In the genomic region with DNA sequence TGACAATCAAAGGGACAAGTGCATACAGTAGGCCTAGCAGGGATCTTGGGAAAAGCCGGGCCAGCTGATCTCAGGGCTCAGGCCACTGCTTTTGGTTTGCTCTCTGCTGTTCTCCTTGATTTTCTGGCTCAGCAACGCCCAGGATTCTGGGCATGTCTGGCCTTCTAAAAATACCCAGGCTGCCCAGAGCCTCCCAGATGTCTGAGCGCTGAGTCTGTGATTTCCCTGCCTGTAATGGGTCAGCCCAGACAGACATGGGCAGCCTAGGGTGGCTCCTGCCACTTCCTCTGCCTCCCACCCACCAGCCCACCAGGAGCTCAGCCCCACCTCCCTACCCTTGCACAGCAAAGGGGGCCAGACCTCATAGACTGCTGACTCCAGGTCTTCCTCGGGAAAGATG, we compare ENCODE assay signal across 11 mouse cellular contexts. TPM values are rescaled to one million over a fixed set of nuclear protein-coding genes. Genes with fewer than 3 reads are reported as not detected.
A peak's percentile ranks its signal among the peaks of the same experiment; 100 is the strongest.
DNase-seq lines count a peak whose midpoint lies in the region; ATAC-seq and TF ChIP-seq lines count a peak whose summit lies in the region.
"Had no signal": no experiment of that assay in that cellular context is flagged by ENCODE, and none has a peak within 500 bp of the region (broad histone marks: within the 10 kb centered on the region; RNA-seq: fewer than 3 reads in every experiment).

No protein-coding gene starts in this region.

- peaks cover 10% of the 10 kb centered on the region; the same call in 1 of the 2 replicates for H3K4me1 ChIP-seq in kidney, embryonic 15.5 days
- peaks cover 45% of the 10 kb centered on the region for H3K4me1 ChIP-seq in bone marrow macrophage, adult 2 months (ENCODE audit: control insufficient read depth, insufficient read depth, low read length)
- H3K4me1 ChIP-seq in heart, adult 2 months (ENCODE audit: control insufficient read depth, insufficient read depth, low read length), result peaks cover 19% of the 10 kb centered on the region
- H3K4me1 ChIP-seq in lung, embryonic 16.5 days (replicated peaks; ENCODE audit: control insufficient read depth, insufficient read depth, low read length), result peaks cover 3% of the 10 kb centered on the region
- H3K4me1 ChIP-seq in intestine, embryonic 15.5 days (replicated peaks), result 0 out of 2 replicates have a peak, but pooled peaks cover 21% of the 10 kb centered on the region
- H3K4me1 ChIP-seq in forebrain, postnatal 0 days (ENCODE audit: insufficient read depth), result no peaks in the 10 kb centered on the region
- H3K4me1 ChIP-seq: forebrain, embryonic 12.5 days had no signal

- H3K4me2 ChIP-seq in kidney, embryonic 15.5 days, result no peak overlapping the region
- no peak overlapping the region for H3K4me2 ChIP-seq in lung, embryonic 16.5 days (ENCODE audit: low read depth, low read length)
- no peak overlapping the region for H3K4me2 ChIP-seq in intestine, embryonic 15.5 days (replicated peaks)
- no peak overlapping the region for H3K4me2 ChIP-seq in forebrain, postnatal 0 days (ENCODE audit: low read depth)
- H3K4me2 ChIP-seq: forebrain, embryonic 12.5 days had no signal

- H3K4me3 ChIP-seq in kidney, embryonic 15.5 days (replicated peaks), result no peak overlapping the region
- no peak overlapping the region for H3K4me3 ChIP-seq in bone marrow macrophage, adult 2 months (ENCODE audit: insufficient read depth, low read length)
- H3K4me3 ChIP-seq in heart, adult 2 months, result no peak overlapping the region
- no peak overlapping the region for H3K4me3 ChIP-seq in lung, embryonic 16.5 days (ENCODE audit: low read length)
- H3K4me3 ChIP-seq in intestine, embryonic 15.5 days (replicated peaks), result no peak overlapping the region
- no peak overlapping the region for H3K4me3 ChIP-seq in forebrain, postnatal 0 days (ENCODE audit: low read depth, low read length)
- H3K4me3 ChIP-seq: forebrain, embryonic 12.5 days had no signal

- H3K9ac ChIP-seq in kidney, embryonic 15.5 days, result no peak overlapping the region
- H3K9ac ChIP-seq in heart, adult 2 months (ENCODE audit: low read depth, low read length), result no peak overlapping the region
- no peak overlapping the region for H3K9ac ChIP-seq in lung, embryonic 16.5 days (ENCODE audit: low read length)
- no peak overlapping the region for H3K9ac ChIP-seq in intestine, embryonic 15.5 days
- H3K9ac ChIP-seq in forebrain, postnatal 0 days, result no peak overlapping the region
- H3K9ac ChIP-seq: forebrain, embryonic 12.5 days had no signal

- 78% methylated on average over 4 of the region's 4 CpGs for WGBS in kidney, embryonic 15.5 days
- WGBS in heart, adult 2 months, result 29% methylated on average over 4 of the region's 4 CpGs
- 54% methylated on average over 4 of the region's 4 CpGs for whole genome bisulfite sequencing in lung, embryonic 16.5 days
- WGBS in intestine, embryonic 15.5 days, result 68% methylated on average over 4 of the region's 4 CpGs
- WGBS in forebrain, postnatal 0 days, result 76% methylated on average over 4 of the region's 4 CpGs

- no peaks in the 10 kb centered on the region for H3K36me3 ChIP-seq in kidney, embryonic 15.5 days
- peaks cover 11% of the 10 kb centered on the region for H3K36me3 ChIP-seq in heart, adult 2 months (ENCODE audit: control insufficient read depth, insufficient read depth, low read length)
- no peaks in the 10 kb centered on the region for H3K36me3 ChIP-seq in lung, embryonic 16.5 days (ENCODE audit: control insufficient read depth, insufficient read depth, low read length)
- no peaks in the 10 kb centered on the region for H3K36me3 ChIP-seq in intestine, embryonic 15.5 days
- H3K36me3 ChIP-seq in forebrain, postnatal 0 days (ENCODE audit: insufficient read depth), result no peaks in the 10 kb centered on the region
- H3K36me3 ChIP-seq: forebrain, embryonic 12.5 days had no signal

- DNase-seq in kidney, adult 11 months, result no peak
- peak; percentile 51 to 77 for DNase-seq in heart, adult 2 months
- DNase-seq in forebrain, postnatal 0 days, result no peak
- no peak for DNase-seq in urinary bladder, postnatal 4 days (ENCODE audit: low spot score in 2 of 2)
- DNase-seq: cerebellum, postnatal 10 days; thymus, adult 18-20 months had no signal

- intact Hi-C loops in heart, adult 2 months (cut with DNase I), result loop anchor here (2.0 kb wide), 1 partner anchor 20 kb away; no protein-coding TSS in a partner anchor

- ATAC-seq in kidney, embryonic 15.5 days (replicated peaks; ENCODE audit: low FRiP score), result no peak
- 0 out of 2 replicates have a peak, but pooled peaks have one; percentile 43 for ATAC-seq in lung, embryonic 16.5 days (ENCODE audit: low read depth)
- no peak for ATAC-seq in intestine, embryonic 15.5 days
- ATAC-seq in forebrain, postnatal 0 days, result no peak

- H3K9me3 ChIP-seq in kidney, embryonic 15.5 days (replicated peaks), result no peaks in the 10 kb centered on the region
- H3K9me3 ChIP-seq in lung, embryonic 16.5 days (ENCODE audit: control insufficient read depth, low read length), result no peaks in the 10 kb centered on the region
- H3K9me3 ChIP-seq in intestine, embryonic 15.5 days, result no peaks in the 10 kb centered on the region
- no peaks in the 10 kb centered on the region for H3K9me3 ChIP-seq in forebrain, postnatal 0 days (ENCODE audit: low read length)
- H3K9me3 ChIP-seq: forebrain, embryonic 12.5 days had no signal

- TF ChIP-seq CTCF in bone marrow macrophage, adult 2 months (IDR thresholded peaks at IDR 0.05; ENCODE audit: low read depth, low read length), result no peak
- TF ChIP-seq CTCF in heart, adult 2 months (IDR thresholded peaks at IDR 0.05), result no peak
- TF ChIP-seq CTCF in forebrain, postnatal 0 days (IDR thresholded peaks at IDR 0.05; ENCODE audit: low read depth), result no peak

- H3K79me2 ChIP-seq in heart, adult 2 months (replicated peaks; ENCODE audit: control insufficient read depth, insufficient read depth, low read length), result no peaks in the 10 kb centered on the region

- H3K27ac ChIP-seq in kidney, embryonic 15.5 days, result 0 out of 2 replicates have a peak overlapping the region, but pooled peaks have one; percentile 45
- peak overlapping the region; percentile 54 for H3K27ac ChIP-seq in bone marrow macrophage, adult 2 months (ENCODE audit: insufficient read depth, low read depth, low read length)
- peak overlapping the region; percentile 72 for H3K27ac ChIP-seq in heart, adult 2 months
- peak overlapping the region; percentile 86 for H3K27ac ChIP-seq in lung, embryonic 16.5 days (ENCODE audit: low read length)
- no peak overlapping the region for H3K27ac ChIP-seq in intestine, embryonic 15.5 days
- no peak overlapping the region for H3K27ac ChIP-seq in forebrain, postnatal 0 days (ENCODE audit: low read depth, low read length)
- H3K27ac ChIP-seq: forebrain, embryonic 12.5 days had no signal

- H3K27me3 ChIP-seq in kidney, embryonic 15.5 days, result no peaks in the 10 kb centered on the region
- no peaks in the 10 kb centered on the region for H3K27me3 ChIP-seq in heart, adult 2 months (ENCODE audit: control insufficient read depth, insufficient read depth, low read length)
- no peaks in the 10 kb centered on the region for H3K27me3 ChIP-seq in lung, embryonic 16.5 days (ENCODE audit: control insufficient read depth, insufficient read depth, low read depth, low read length)
- H3K27me3 ChIP-seq in intestine, embryonic 15.5 days (replicated peaks), result no peaks in the 10 kb centered on the region
- no peaks in the 10 kb centered on the region for H3K27me3 ChIP-seq in forebrain, postnatal 0 days (ENCODE audit: insufficient read depth, low read length)
- H3K27me3 ChIP-seq: forebrain, embryonic 12.5 days had no signal

- no peak for TF ChIP-seq POLR2A in bone marrow macrophage, adult 2 months (IDR thresholded peaks at IDR 0.05; ENCODE audit: borderline replicate concordance, low read depth, low read length)
- peak; percentile 25; the same call in 1 of the 2 replicates for TF ChIP-seq POLR2A in heart, adult 2 months (IDR thresholded peaks at IDR 0.05; ENCODE audit: insufficient read depth, low read depth, low read length)

- no peak for TF ChIP-seq EP300 in heart, adult 2 months (IDR thresholded peaks at IDR 0.05; ENCODE audit: insufficient read depth, low read depth, low read length)

RNA-seq across cellular contexts. Expression of gene Fchsd2, which starts 4.0 kb away (rescaled TPM):
- 25.7 and 27.1 TPM in 2 replicates for polyA plus RNA-seq in kidney, embryonic 15.5 days (2015; fragmentation: Nextera tagmentation; extraction: Ambion mirVana)
- polyA plus RNA-seq in bone marrow macrophage, adult 2 months (2012; ENCODE audit: insufficient read depth, insufficient read length, missing spikeins), result 51.2 and 53.0 TPM in 2 replicates
- 10 to 100 TPM; 20.9 to 22.4 TPM for total RNA-seq in heart, adult 2 months (2021)
- 5.6 and 8.1 TPM in 2 replicates for polyA plus RNA-seq in heart, adult 2 months (2012; rRNA removed)
- polyA plus RNA-seq in lung, embryonic 16.5 days (2015; fragmentation: Nextera tagmentation; extraction: Ambion mirVana), result 21.8 and 22.3 TPM in 2 replicates
- 20.3 and 21.0 TPM in 2 replicates for polyA plus RNA-seq in intestine, embryonic 15.5 days (2015; fragmentation: Nextera tagmentation; extraction: Ambion mirVana)
- total RNA-seq in forebrain, postnatal 0 days (2014; rRNA removed), result 59.6 and 66.8 TPM in 2 replicates
- polyA plus RNA-seq in forebrain, postnatal 0 days (2015; fragmentation: Nextera tagmentation; extraction: Ambion mirVana), result 24.7 and 36.3 TPM in 2 replicates

Comparison
In these comparisons a context has a peak if more than half of its experiments do, and no peak if none do; other contexts are left out.
1. H3K27ac ChIP-seq: peak in kidney, embryonic 15.5 days (single experiment), bone marrow macrophage, adult 2 months (single experiment), heart, adult 2 months (single experiment) and lung, embryonic 16.5 days (single experiment); none in intestine, embryonic 15.5 days (single experiment) and forebrain, postnatal 0 days (single experiment).
2. DNase-seq: peak in heart, adult 2 months (2 of 2); none in kidney, adult 11 months (single experiment), forebrain, postnatal 0 days (single experiment) and urinary bladder, postnatal 4 days (0 of 2).